Mouse (Mus musculus) spleen, adult 2 months (tissue): Measurements from ENCODE around the gene Tmem95. TPM values are rescaled to one million over a fixed set of nuclear protein-coding genes. Genes with fewer than 3 reads are reported as not detected.
"Not testable (repeated sequence)": the region's sequence is repeated elsewhere in the genome, so short reads cannot be mapped to it uniquely, and the experiment has no call there.

ENCODE experiments used
- DNase-seq, 2 experiments: peaks; one replicate each; pipeline versions ENCODE4 v3.0.0 to v3.0.0-alpha.2; 2012 to 2021; ENCODE audit warnings: low spot score in 2 of 2, low read depth in 1 of 2
- H3K27ac ChIP-seq: fragments of 200-500 bp; 2 replicates; pipeline ENCODE4 v1.5.1; 2012; ENCODE audit warnings: low read length, inconsistent platforms; ENCODE audit not compliant: insufficient read depth
- H3K27me3 ChIP-seq: fragments of 200-500 bp; 2 replicates; pipeline ENCODE4 v1.6.1; 2012; ENCODE audit warnings: mild to moderate bottlenecking, moderate library complexity, low read length, inconsistent platforms; ENCODE audit not compliant: control insufficient read depth, insufficient read depth
- H3K36me3 ChIP-seq: fragments of 200-500 bp; 2 replicates; pipeline ENCODE4 v1.6.1; 2012; ENCODE audit warnings: mild to moderate bottlenecking, low read length, inconsistent platforms; ENCODE audit not compliant: control insufficient read depth, insufficient read depth
- H3K4me1 ChIP-seq: fragments of 200-500 bp; 2 replicates; pipeline ENCODE4 v1.6.1; 2011; ENCODE audit warnings: inconsistent platforms; ENCODE audit not compliant: control insufficient read depth, insufficient read depth, insufficient read length
- H3K4me3 ChIP-seq: fragments of 200-500 bp; 2 replicates; pipeline ENCODE4 v1.5.1; 2011; ENCODE audit warnings: mild to moderate bottlenecking, inconsistent platforms; ENCODE audit not compliant: insufficient read depth, insufficient read length; ENCODE audit errors: extremely low read depth
- CTCF ChIP-seq: fragments of 200-500 bp; IDR thresholded peaks from 2 replicates; pipeline ENCODE4 v1.5.1; 2011; ENCODE audit warnings: mild to moderate bottlenecking, inconsistent platforms; ENCODE audit not compliant: insufficient read depth, insufficient read length, insufficient replicate concordance; ENCODE audit errors: extremely low read depth
- POLR2A ChIP-seq: fragments of 200-500 bp; IDR thresholded peaks from 2 replicates; pipeline ENCODE4 v1.6.1; 2011; ENCODE audit warnings: low read depth, low read length, inconsistent platforms
- WGBS: fragments of 180-500 bp; shearing (Covaris S2); methylation state at CpG from one replicate; pipeline ENCODE4 v1.1.7; 2018; 5-methylcytosine and 5-hydroxymethylcytosine counted together
- polyA plus RNA-seq: library from polyadenylated mRNA; depleted of rRNA; stranded (reverse); fragments of >200 nt; gene quantifications from 2 replicates; pipeline ENCODE4 v1.2.3, GENCODE M21; 2012

The Tmem95 gene
- polyA plus RNA-seq, 1 experiment: not detected

DNA sequence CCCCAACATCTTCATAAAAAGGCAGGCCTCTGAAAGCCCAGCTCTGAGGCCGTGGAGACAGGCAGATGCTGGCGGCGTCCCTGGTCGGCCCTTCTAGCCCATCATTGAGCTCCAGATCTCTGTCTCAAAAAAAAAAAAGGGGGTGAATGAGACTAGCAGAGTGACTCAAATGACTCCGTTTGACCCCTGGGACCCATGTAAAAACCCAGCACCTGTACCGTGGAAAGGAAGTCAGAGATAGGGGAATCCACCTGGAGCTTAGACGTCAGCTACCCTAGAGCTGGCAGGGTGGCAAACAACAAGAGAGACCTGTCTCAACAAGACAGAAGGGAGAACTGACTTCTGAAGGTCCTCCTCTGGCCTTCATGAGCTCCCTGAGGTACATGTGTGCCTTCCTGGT is 6.0 kb downstream of the Tmem95 start:
- no peaks in the 10 kb centered on the region for H3K4me1 ChIP-seq
- WGBS: 86% methylated on average over 7 of the region's 7 CpGs
- no peak for TF ChIP-seq CTCF
- no peak for TF ChIP-seq POLR2A
- H3K27ac ChIP-seq: no peak overlapping the region
- no peaks in the 10 kb centered on the region for H3K27me3 ChIP-seq
- H3K36me3 ChIP-seq: no peaks in the 10 kb centered on the region
- no peak overlapping the region for H3K4me3 ChIP-seq
- DNase-seq: no peak

DNA sequence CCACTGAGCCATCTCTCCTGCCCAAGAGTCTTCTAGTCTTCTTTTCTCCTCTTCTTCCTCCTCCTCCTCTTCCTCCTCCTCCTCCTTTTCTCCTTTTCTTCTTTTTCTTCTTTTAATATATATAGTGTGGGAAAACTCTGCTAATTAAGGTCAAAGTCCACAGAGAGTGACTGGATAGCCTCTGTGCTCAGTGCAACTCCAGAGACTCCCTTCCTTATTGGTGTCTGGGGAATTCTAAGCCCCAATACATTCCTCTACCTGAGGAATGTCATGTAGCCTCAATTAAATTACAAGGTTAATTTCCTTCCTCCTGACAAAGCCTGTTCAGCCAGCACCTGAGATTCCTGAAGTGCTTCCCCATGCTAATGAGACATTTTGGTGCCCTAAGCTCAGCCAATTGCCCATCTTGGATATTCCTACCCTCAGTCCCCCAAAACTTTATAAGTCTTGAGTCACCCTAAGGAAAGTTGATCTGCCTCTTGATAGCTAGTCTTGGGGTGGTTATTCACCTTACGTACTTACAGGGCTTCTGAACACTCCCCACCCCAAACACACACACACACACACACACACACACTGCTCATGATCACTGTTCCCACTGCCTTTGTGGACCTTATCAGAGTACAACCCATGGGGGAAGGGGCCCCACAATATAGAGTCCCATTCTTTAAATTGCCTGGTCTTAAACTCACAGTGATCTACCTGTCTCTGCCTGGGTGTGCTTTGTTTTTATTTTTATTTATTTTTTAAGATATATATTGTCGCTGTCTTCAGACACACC is 7.3 kb downstream of the Tmem95 start:
- no peak overlapping the region for H3K27ac ChIP-seq
- 93% methylated on average over 2 of the region's 2 CpGs for WGBS
- no peaks in the 10 kb centered on the region for H3K36me3 ChIP-seq
- no peak for DNase-seq
- H3K4me3 ChIP-seq: no peak overlapping the region
- no peaks in the 10 kb centered on the region for H3K4me1 ChIP-seq
- no peak for TF ChIP-seq POLR2A
- no peak for TF ChIP-seq CTCF
- H3K27me3 ChIP-seq: no peaks in the 10 kb centered on the region

DNA sequence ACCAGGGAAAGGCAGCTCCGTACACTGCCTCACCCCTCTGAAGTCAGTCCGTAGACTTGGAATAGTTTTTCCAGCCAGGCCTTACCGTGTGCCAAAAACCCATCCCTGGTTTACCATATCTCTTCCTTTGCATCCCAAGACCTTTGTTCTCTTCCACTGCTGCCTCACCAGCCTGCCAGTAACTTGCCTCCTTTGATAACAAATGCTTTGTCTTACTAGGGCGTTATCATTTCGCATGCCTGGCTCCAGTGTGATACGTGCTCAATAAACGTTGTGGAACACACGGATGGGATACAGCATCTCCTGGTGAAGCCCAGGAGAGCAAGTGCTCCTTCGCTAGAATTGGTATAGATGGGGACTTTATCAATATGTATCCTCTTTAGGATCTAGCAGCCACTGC is 10.5 kb downstream of the Tmem95 start:
- TF ChIP-seq POLR2A: no peak
- no peak for TF ChIP-seq CTCF
- no peak for DNase-seq
- H3K27me3 ChIP-seq: no peaks in the 10 kb centered on the region
- no peaks in the 10 kb centered on the region for H3K4me1 ChIP-seq
- H3K27ac ChIP-seq: no peak overlapping the region
- no peaks in the 10 kb centered on the region for H3K36me3 ChIP-seq
- 82% methylated on average over 9 of the region's 9 CpGs for WGBS
- H3K4me3 ChIP-seq: no peak overlapping the region

DNA sequence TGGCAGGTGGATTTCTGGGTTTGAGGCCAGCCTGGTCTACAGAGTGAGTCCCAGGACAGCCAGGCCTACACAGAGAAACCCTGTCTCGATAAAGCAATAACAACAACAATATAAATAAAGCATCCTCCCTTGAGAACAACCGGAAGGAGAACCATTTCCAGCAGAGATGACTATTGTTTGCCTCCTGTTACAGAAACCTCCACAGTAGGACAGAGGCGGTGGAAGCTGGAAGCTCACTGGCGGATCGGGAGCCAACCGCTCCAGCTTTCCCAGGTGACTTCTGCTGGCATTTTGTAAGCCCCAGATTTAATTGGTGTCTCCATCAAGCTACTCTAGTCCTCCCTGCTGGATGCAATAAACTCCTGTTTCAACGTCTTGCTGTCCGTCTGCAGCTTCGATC is 12.3 kb downstream of the Tmem95 start:
- TF ChIP-seq POLR2A: no peak
- TF ChIP-seq CTCF: no peak
- H3K4me1 ChIP-seq: no peaks in the 10 kb centered on the region
- H3K27me3 ChIP-seq: no peaks in the 10 kb centered on the region
- 92% methylated on average over 9 of the region's 9 CpGs for WGBS
- no peak for DNase-seq
- no peak overlapping the region for H3K27ac ChIP-seq
- no peaks in the 10 kb centered on the region for H3K36me3 ChIP-seq
- H3K4me3 ChIP-seq: no peak overlapping the region

DNA sequence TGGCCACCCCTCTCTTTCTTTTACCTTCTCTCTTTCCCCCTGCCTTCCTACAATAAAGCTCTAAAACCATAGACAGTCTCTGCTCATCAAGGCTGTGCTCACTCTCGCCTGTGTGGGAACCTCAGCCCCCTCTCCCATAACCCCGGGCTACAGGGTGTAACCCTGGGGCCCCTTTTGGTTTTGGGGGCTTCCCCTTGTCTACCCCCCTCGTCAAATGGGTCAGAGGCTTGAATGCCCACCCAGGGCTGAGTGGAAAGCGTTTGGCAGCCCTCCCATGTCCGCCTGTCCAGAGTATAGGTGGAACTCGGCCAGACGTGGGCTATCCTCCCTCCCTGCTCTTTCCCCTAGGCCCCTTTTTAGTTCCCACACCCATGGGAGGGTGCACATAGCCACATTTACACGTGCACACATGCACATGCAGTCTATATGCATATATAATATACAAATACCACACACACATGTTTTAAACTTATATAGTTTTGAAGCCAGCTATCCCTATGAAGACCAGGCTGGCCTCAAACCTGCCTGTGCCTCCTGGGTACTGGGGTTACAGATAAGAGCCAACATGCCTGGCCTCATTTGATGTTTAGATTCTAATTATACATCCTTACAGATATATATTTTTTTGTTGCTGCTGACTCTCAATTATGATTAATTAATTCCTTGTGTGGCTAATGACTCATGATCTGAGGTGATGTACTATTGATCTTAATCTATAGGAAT is 13.5 kb downstream of the Tmem95 start:
- Histone ChIP-seq H3K4me3 (no peak overlapping the region), H3K4me1 (no peaks in the 10 kb centered on the region), H3K27me3 (no peaks in the 10 kb centered on the region), H3K27ac (no peak overlapping the region), H3K36me3 (no peaks in the 10 kb centered on the region)
- TF ChIP-seq CTCF (no peak), POLR2A (no peak)
- WGBS: 50% methylated on average over 8 of the region's 8 CpGs
- no peak for DNase-seq

DNA sequence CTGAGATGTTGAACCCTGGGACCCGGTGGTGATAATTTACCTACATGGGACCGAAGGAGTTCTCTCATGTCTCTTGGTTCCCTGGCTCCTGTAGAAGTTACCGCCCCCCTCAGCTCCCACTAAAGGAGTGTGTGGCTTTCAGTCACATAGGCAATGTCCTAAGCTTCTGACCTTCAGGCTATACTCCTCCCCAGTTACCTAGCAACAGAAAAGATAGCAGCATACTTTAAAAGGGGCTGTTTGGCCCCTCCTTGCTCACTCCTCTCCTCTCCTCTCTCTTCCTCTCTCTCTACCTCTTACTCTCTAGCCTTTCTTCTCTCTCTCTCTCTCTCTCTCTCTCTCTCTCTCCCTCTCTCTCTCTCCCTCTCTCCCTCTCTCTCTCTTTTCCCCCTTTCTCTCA is 14.1 kb downstream of the Tmem95 start:
- H3K4me1 ChIP-seq, H3K27me3 ChIP-seq, H3K27ac ChIP-seq, DNase-seq, H3K4me3 ChIP-seq, H3K36me3 ChIP-seq: not testable (repeated sequence)
- 95% methylated on average over 3 of the region's 3 CpGs for WGBS
